Mouse (Mus musculus) embryonic fibroblast, embryonic 13.5 days (primary cell): ENCODE results near the gene Parp11.

Experiments used
- CTCF ChIP-seq: IDR thresholded peaks from 2 replicates; pipeline ENCODE4 v1.5.1; 2011; ENCODE audit warnings: mild to moderate bottlenecking, control low read depth, low read length, moderate library complexity, borderline replicate concordance; ENCODE audit not compliant: insufficient read depth
- POLR2A ChIP-seq: IDR thresholded peaks from 2 replicates; pipeline ENCODE4 v1.6.1; 2011; ENCODE audit warnings: low read depth, mild to moderate bottlenecking, control low read depth, low read length, moderate library complexity

- no peak for TF ChIP-seq CTCF
- TF ChIP-seq POLR2A: no peak
Observed at GRCm38 (mm10) chr6:127473961-127474360, 27.3 kb downstream of the Parp11 start.
